Mouse (Mus musculus) Patski (cell line): ENCODE results near the gene Nt5c2. TPM values are rescaled to one million over a fixed set of nuclear protein-coding genes. Genes with fewer than 3 reads are reported as not detected.

Source experiments
- ATAC-seq: fragments of 100-300 bp; one replicate; pipeline ENCODE4 v1.8.0; 2021
- CTCF ChIA-PET: fragments of 350-600 bp; sonication (Branson Sonifier 250); formaldehyde crosslinking; loops from one replicate; lab custom pipeline; 2022; ENCODE audit warnings: inconsistent platforms; lab: Charles Lee
- POLR2A ChIA-PET: fragments of 350-600 bp; sonication (Branson Sonifier 250); formaldehyde crosslinking; loops from one replicate; lab custom pipeline; 2022; ENCODE audit warnings: antibody characterized with exemption, inconsistent platforms; lab: Charles Lee
- DNase-seq: peaks from one replicate; pipeline ENCODE4 v3.0.0-alpha.2; 2011; ENCODE audit warnings: low read depth, low spot score
- H3K27me3 ChIP-seq: fragments of 371-371 bp; one replicate; pipeline ENCODE4 v1.5.1; 2021
- CTCF ChIP-seq: fragments of 100-300 bp; IDR thresholded peaks from one replicate; pipeline ENCODE4 v1.5.1; 2021
- in situ Hi-C: fragments of 300-500 bp; cut with MboI; formaldehyde crosslinking; loops from 3 replicates; pipeline ENCODE4 v1.11.1; 2018; ENCODE audit warnings: low pct_unique_long_range_greater_than_20kb, mixed read lengths
- polyA plus RNA-seq: library from polyadenylated mRNA; unstranded; gene quantifications from one replicate; pipeline ENCODE4 v1.2.3, GENCODE M21; 2021

Nt5c2 gene
- polyA plus RNA-seq, 1 experiment from 2014 or later, result 99.6 TPM

DNA sequence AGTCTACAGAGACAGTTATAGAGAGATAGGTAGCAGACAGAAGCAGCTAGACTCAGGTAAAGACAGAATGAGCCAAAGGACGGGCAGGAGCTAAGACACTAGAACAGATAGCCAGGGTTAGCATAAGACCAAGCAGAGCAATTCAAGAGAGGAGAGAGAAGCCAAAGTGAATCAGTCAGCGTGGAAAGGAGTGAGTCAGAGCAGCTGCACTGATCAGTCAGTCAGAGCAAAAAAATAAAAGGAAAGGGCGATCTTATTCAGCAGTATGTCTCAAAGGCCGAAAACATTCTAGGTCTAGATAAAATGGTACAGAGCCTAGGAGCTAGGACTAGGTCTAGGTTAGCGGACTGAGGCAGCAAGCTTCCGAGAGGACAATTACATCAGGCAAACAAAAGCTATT lies 70.6 kb downstream of the Nt5c2 start:
- no peak for DNase-seq
- ATAC-seq, result no peak
- H3K27me3 ChIP-seq, result no peaks in the 10 kb centered on the region
- POLR2A ChIA-PET, result no interaction called here
- in situ Hi-C loops, result no loop called here
- CTCF ChIA-PET, result no interaction called here
- no peak for TF ChIP-seq CTCF

DNA sequence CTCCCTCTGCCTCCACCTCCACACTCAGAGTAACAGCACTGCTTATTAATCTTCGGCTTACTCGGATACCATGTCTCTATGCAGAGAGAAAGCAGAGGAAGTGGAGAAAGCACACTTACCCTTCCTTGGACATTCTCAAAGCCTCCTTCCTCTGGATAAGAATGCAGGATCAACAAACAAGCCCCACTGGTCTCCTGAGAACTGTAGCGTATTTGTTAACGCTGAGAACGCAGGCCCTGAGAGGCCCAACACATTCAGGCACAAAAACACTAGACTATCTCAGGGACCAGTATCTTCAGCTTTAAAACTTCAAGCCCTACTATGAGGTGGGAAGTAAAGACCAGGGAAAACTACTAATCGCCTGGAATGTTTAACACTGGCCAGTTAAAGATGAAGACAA lies 77.8 kb downstream of the Nt5c2 start:
- ChIA-PET CTCF (interaction anchor here (1.0 kb wide), 1 partner anchor 20 kb away, joined by 3 read pairs; no protein-coding TSS in a partner anchor), POLR2A (no interaction called here)
- H3K27me3 ChIP-seq, result no peaks in the 10 kb centered on the region
- no peak for TF ChIP-seq CTCF
- in situ Hi-C loops, result no loop called here
- no peak for ATAC-seq
- DNase-seq, result no peak

DNA sequence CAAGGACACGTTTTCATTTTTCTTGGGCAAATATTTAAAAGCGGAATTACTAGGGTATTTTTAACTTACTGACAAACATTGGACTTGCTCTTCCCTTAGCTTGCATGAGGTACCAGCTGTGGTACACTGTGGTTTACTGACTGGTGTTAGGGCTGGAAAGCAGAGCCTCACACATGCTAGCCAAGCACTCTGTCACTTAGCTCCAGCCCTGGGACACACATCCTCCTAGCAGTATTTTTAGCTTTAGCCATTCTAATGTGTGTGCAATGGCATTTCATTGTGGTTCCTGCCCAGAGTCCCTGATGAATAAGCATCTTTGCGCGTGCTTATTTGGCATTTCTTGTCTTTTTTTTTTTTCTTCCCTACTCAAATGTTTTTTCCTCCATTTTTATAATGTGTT lies 80.9 kb downstream of the Nt5c2 start:
- no peak for TF ChIP-seq CTCF
- H3K27me3 ChIP-seq, result no peaks in the 10 kb centered on the region
- ChIA-PET POLR2A (interaction anchor here (0.9 kb wide), 1 partner anchor 25 kb away, joined by 3 read pairs; no protein-coding TSS in a partner anchor), CTCF (interaction anchor here (1.1 to 4.2 kb wide), 3 partner anchors 10 to 35 kb away, joined by 3 to 14 read pairs (median 4); no protein-coding TSS in a partner anchor)
- in situ Hi-C loops, result no loop called here
- DNase-seq, result no peak
- no peak for ATAC-seq

DNA sequence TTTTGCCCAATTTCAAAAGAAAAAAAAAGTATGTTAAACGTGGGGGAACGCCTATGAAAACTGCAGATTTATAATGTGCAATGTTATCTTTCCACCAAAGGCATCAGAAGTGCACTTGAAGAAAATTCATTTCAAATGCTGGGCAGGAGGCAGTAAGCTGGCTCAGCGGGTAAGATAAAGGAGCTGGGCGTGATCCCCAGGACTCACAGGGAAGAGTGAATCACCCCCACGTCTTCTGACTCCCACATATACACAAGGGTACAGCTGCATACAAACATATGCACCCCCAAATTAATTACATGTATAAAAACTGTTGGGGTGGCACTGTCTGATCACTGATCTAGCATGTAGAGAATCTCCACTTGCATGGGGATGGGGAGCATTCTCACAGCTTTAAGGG lies 82.3 kb downstream of the Nt5c2 start:
- no peak for DNase-seq
- ATAC-seq, result no peak
- TF ChIP-seq CTCF, result no peak
- no peaks in the 10 kb centered on the region for H3K27me3 ChIP-seq
- in situ Hi-C loops, result no loop called here
- ChIA-PET POLR2A (no interaction called here), CTCF (interaction anchor here (4.2 kb wide), 1 partner anchor 8 kb away, joined by 14 read pairs; no protein-coding TSS in a partner anchor)

DNA sequence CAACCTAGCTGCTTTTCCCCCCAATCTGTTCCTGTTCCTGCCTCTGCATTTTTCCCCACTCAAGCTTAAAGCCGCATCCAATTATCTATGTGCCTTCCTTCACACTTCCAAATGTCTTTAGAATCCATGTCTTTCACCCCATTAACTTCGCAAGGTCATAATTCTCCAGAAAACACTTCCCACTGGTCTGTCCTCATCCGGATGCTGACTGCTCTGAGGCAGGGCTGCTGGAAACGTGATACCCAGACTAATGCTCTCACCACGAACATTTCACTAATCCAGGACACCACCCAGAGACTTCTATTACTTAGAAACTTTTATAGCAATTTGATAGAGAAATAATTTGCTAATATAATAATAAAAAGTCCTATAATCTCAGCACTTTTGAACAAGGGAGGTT lies 84.9 kb downstream of the Nt5c2 start:
- no peak for DNase-seq

DNA sequence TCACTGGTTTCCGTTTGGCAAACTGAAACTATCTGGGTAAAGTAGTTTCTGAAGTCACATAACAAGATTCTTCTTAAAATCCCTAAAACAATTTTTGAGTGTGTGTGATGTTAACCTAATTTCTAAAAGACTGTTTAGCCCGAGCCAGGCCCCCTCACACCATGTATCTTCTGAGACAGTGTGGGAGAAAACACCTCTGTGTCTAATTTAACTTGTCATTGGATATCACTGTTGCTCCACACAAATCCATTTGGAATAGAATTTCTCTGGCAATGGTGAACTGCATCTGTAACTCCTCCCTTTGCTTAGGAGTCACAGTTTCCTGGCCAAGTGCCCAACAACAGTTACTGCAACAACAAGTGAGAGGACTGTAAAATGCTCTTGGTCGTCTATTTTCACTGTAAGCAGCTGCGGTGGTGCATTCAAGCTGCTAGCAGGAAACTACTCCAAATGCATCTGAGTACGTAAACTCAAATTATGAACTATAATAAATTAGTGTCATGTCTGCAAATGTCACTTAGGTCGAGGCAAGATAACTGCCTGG lies 85.8 kb downstream of the Nt5c2 start:
- H3K27me3 ChIP-seq, result no peaks in the 10 kb centered on the region
- POLR2A ChIA-PET, result no interaction called here
- CTCF ChIA-PET, result no interaction called here
- in situ Hi-C loops, result no loop called here
- peak; percentile 55 for DNase-seq
- no peak for TF ChIP-seq CTCF
- no peak for ATAC-seq

More for the DNA sequence above, 84.9 kb downstream of the Nt5c2 start:
- no peaks in the 10 kb centered on the region for H3K27me3 ChIP-seq
- in situ Hi-C loops, result no loop called here
- ChIA-PET CTCF (interaction anchor here (1.4 to 1.6 kb wide), 4 partner anchors 10 to 39 kb away, joined by 3 to 6 read pairs (median 4); no protein-coding TSS in a partner anchor), POLR2A (interaction anchor here (0.8 to 1.4 kb wide), 2 partner anchors 11 to 16 kb away, joined by 3 read pairs; no protein-coding TSS in a partner anchor)
- ATAC-seq, result no peak
- no peak for TF ChIP-seq CTCF

DNA sequence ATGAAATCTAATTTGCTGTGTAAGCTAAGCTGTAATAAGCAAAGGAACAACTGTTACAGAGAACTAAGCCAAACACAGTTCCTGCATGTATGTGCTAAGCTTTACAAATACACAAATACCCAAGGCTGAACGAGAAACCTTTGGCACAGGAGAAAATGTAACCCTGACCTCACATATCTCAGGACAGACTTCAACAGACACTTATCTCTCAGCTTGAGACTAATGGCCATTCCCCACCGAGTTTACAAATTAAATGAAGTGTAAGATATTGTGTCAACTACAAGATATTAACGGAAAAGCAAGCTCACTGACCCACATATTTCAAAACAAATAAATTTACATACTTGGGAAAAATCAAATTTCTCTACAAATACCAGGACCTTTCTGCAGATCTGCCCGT lies 86.8 kb downstream of the Nt5c2 start:
- ATAC-seq, result no peak
- ChIA-PET CTCF (interaction anchor here (0.6 to 1.8 kb wide), 4 partner anchors 9 to 59 kb away, joined by 3 to 5 read pairs (median 4); no protein-coding TSS in a partner anchor), POLR2A (interaction anchor here (0.6 kb wide), 1 partner anchor 222 kb away, joined by 3 read pairs; no protein-coding TSS in a partner anchor)
- DNase-seq, result no peak
- H3K27me3 ChIP-seq, result no peaks in the 10 kb centered on the region
- in situ Hi-C loops, result no loop called here
- TF ChIP-seq CTCF, result no peak

DNA sequence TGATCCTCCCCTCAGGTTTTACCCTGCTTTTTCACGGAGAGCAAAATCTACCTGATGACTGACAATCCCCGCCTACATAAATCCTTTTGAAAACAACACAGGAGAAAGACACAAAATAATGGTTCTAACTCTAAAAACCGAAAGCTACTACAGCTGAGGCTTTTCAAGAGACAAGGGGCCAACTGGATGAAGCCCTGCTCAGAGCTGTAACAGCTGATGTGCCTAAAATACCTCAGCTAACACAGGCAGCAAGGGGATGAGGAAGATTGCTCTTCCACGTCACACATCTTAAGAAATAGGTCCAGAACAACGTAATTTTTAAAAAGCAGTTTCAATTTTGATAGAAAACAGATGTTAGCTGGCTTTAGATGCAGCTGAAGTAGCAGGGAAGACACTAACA lies 88.0 kb downstream of the Nt5c2 start:
- H3K27me3 ChIP-seq, result no peaks in the 10 kb centered on the region
- CTCF ChIA-PET, result interaction anchor here (1.7 to 1.8 kb wide), 2 partner anchors 11 to 21 kb away, joined by 5 read pairs; no protein-coding TSS in a partner anchor
- no peak for TF ChIP-seq CTCF
- POLR2A ChIA-PET, result no interaction called here
- in situ Hi-C loops, result no loop called here
- ATAC-seq (no peak), DNase-seq (no peak)

DNA sequence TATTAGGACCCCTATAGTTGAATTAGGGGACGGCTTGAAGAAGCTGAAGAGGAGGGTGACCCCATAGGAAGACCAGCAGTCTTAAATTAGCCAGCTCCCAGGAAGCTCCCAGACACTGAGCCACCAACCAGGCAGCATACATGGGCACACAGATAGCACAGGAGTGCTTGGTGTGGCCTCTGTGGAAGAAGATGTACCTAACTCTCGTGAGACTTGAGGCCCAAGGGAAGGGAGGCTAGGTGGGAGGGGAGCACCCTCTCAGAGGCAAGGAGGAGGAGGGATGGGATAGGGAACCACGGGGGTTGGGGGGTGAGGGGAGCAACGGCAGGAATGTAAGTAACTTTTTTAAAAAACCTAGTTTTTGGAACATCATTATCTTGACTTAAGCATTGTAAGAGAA lies 88.6 kb downstream of the Nt5c2 start:
- ChIA-PET POLR2A (interaction anchor here (0.6 kb wide), 1 partner anchor 1471 kb away, joined by 5 read pairs; no protein-coding TSS in a partner anchor), CTCF (interaction anchor here (1.8 kb wide), 1 partner anchor 22 kb away, joined by 5 read pairs; no protein-coding TSS in a partner anchor)
- in situ Hi-C loops, result no loop called here
- no peak for TF ChIP-seq CTCF
- H3K27me3 ChIP-seq, result no peaks in the 10 kb centered on the region
- ATAC-seq (no peak), DNase-seq (no peak)

DNA sequence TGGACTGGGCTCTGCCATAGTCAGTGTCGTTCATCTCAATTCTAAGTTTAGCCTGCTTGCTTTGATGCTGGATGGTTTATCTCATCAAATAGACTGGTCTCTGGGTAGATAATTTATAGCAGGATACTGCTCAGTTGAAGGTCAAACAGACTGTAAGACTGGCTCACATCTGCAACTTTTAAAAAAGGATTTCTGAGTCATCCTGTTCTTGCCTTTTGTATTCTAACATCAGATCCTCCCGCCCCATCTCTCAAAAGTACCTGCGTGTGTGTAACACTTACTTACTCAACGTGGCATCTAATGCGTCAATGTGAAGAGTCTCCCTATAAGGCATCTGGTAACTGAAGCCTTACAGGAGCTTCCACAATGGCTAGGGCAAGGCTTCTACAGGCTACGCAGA lies 94.4 kb downstream of the Nt5c2 start:
- DNase-seq (no peak), ATAC-seq (no peak)
- no peaks in the 10 kb centered on the region for H3K27me3 ChIP-seq
- TF ChIP-seq CTCF, result no peak
- ChIA-PET CTCF (no interaction called here), POLR2A (no interaction called here)
- in situ Hi-C loops, result no loop called here

DNA sequence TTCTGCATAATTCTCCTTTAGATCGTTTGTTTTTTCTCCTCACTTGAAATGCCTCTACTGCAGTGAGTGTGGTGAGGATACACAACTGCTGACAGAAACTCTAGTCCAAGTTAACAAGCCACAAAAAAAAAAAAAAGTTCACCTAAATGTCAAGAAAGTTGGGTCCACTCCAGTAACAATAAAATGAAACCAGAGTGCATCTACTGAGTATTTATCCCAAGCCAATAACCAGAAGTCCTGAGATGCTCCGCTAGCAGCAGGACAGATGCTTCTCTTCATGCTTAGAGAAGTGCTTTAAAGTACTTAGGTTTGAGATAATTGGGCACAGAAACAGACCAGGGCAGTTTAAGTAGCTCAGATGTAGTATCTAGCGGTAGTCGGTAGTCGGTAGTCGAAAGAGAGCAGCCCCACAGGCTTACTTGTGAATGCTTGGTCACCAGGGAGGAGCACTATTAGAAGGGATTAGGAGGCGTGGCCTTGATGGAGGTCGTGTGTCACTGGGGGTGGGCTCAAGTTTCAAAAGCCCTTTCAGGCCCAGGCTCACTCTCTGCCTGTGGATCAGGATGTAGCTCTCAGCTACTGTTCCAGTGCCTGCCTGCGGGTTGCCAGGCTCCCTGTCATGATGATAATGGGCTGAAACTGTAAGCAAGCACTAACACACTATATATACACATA lies 99.4 kb downstream of the Nt5c2 start:
- CTCF ChIA-PET, result interaction anchor here (1.3 to 2.2 kb wide), 3 partner anchors 9 to 15 kb away, joined by 3 to 7 read pairs (median 5); no protein-coding TSS in a partner anchor
- DNase-seq, result no peak
- no peak for TF ChIP-seq CTCF
- POLR2A ChIA-PET, result interaction anchor here (0.8 kb wide), 1 partner anchor 15 kb away, joined by 5 read pairs; no protein-coding TSS in a partner anchor
- in situ Hi-C loops, result no loop called here
- ATAC-seq, result no peak
- no peaks in the 10 kb centered on the region for H3K27me3 ChIP-seq
